Mouse (Mus musculus) liver, embryonic 14.5 days (tissue): ENCODE measurements at regions not wholly inside any gene's neighbourhood (a gene's known extent, or its start where the extent isn't known, plus 50 kb on each side); places are given as distances from the start of the nearest gene placed in this dataset.

Experiments used
- CTCF ChIP-seq: IDR thresholded peaks from 2 replicates; pipeline ENCODE4 v1.5.1; 2016; ENCODE audit warnings: antibody characterized with exemption, low read depth, control low read depth
- EP300 ChIP-seq: IDR thresholded peaks from 2 replicates; pipeline ENCODE4 v1.6.1; 2016; ENCODE audit warnings: antibody characterized with exemption, low read depth

GRCm38 (mm10) chr16:52690272-52690671, 236.4 kb upstream of the Alcam start:
- TF ChIP-seq CTCF (no peak), EP300 (no peak)
